Mouse (Mus musculus) neural tube, embryonic 11.5 days (tissue): Measurements from ENCODE around the gene Pphln1. TPM values are rescaled to one million over a fixed set of nuclear protein-coding genes. Genes with fewer than 3 reads are reported as not detected.

Experiments used
- ATAC-seq: fragments of 200-750 bp; cut with Nextera tagmentation; 2 replicates; pipeline ENCODE4 v1.8.0; 2017; ENCODE audit warnings: moderate number of reproducible peaks, mild to moderate bottlenecking, moderate TSS enrichment, moderate library complexity; ENCODE audit not compliant: insufficient read depth, low FRiP score, low TSS enrichment
- DNase-seq: peaks from one replicate; pipeline ENCODE4 v3.0.0-alpha.2; 2015; ENCODE audit warnings: low spot score
- H3K27ac ChIP-seq: fragments of 300-500 bp; sonication (generic); 2 replicates; pipeline ENCODE4 v1.5.1; 2014; ENCODE audit warnings: low read depth, mild to moderate bottlenecking, low read length
- H3K27me3 ChIP-seq: fragments of 300-500 bp; sonication (generic); 2 replicates; pipeline ENCODE4 v1.6.1; 2014; ENCODE audit warnings: mild to moderate bottlenecking, low read length, mixed read lengths; ENCODE audit not compliant: control insufficient read depth, insufficient read depth
- H3K36me3 ChIP-seq: fragments of 300-500 bp; sonication (generic); 2 replicates; pipeline ENCODE4 v1.6.1; 2014; ENCODE audit warnings: mild to moderate bottlenecking, low read length, moderate library complexity, mixed read lengths; ENCODE audit not compliant: control insufficient read depth, insufficient read depth
- H3K4me1 ChIP-seq: fragments of 300-500 bp; sonication (generic); 2 replicates; pipeline ENCODE4 v1.6.1; 2014; ENCODE audit warnings: low read length, mixed read lengths; ENCODE audit not compliant: control insufficient read depth, insufficient read depth
- H3K4me2 ChIP-seq: fragments of 300-500 bp; sonication (generic); 2 replicates; pipeline ENCODE4 v1.6.1; 2014; ENCODE audit warnings: low read depth, mild to moderate bottlenecking, moderate library complexity
- H3K4me3 ChIP-seq: fragments of 300-500 bp; sonication (generic); 2 replicates; pipeline ENCODE4 v1.5.1; 2014; ENCODE audit warnings: low read depth, low read length
- H3K9ac ChIP-seq: fragments of 300-500 bp; sonication (generic); 2 replicates; pipeline ENCODE4 v1.6.1; 2014; ENCODE audit warnings: mild to moderate bottlenecking, low read length
- H3K9me3 ChIP-seq: fragments of 300-500 bp; sonication (generic); 2 replicates; pipeline ENCODE4 v1.6.1; 2016; ENCODE audit warnings: low read length; ENCODE audit not compliant: control insufficient read depth
- WGBS: fragments of 180-500 bp; shearing (Covaris S2); extraction: QIAGEN DNeasy Blood & Tissue Kit; methylation state at CpG from one replicate; pipeline ENCODE4 v1.1.7; 2014; 5-methylcytosine and 5-hydroxymethylcytosine counted together
- polyA plus RNA-seq: library from polyadenylated mRNA; unstranded; fragments of >200 nt; fragmentation: Nextera tagmentation; extraction: Ambion mirVana; gene quantifications from 2 replicates; pipeline ENCODE4 v1.2.1, GENCODE M21; 2014

Gene Pphln1
- polyA plus RNA-seq, 1 experiment from 2014 or later: 56.7 TPM

GRCm38 (mm10) chr15:93494700-93495099 is 96.5 kb downstream of the Pphln1 start:
- Histone ChIP-seq H3K9ac (no peak overlapping the region), H3K4me3 (no peak overlapping the region), H3K4me2 (no peak overlapping the region), H3K27ac (no peak overlapping the region), H3K9me3 (no peaks in the 10 kb centered on the region), H3K27me3 (no peaks in the 10 kb centered on the region), H3K4me1 (no peaks in the 10 kb centered on the region), H3K36me3 (no peaks in the 10 kb centered on the region)
- ATAC-seq (no peak), DNase-seq (no peak)
- 86% methylated on average over 7 of the region's 7 CpGs for WGBS

DNA sequence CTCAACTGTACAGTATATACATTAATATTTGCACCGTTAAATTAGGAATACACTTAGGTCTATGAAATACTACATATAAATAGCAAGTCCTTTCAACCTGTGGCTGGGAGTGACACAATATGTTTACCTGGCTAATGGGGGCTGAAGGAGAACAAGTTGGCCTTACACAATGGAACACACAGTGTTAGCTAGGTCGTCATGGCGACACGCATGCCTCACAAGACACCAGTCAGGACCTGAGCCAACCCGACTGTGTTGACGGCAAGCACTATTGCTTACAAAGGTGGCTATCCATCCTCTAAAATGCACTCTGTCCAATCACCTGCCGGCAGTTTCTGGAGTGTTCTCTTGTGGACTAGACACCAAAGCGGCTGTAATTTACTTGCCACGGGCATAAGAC is 101.7 kb downstream of the Pphln1 start:
- Histone ChIP-seq H3K36me3 (peaks cover 10% of the 10 kb centered on the region), H3K9me3 (no peaks in the 10 kb centered on the region), H3K4me1 (no peaks in the 10 kb centered on the region), H3K4me2 (no peak overlapping the region), H3K4me3 (no peak overlapping the region), H3K27me3 (no peaks in the 10 kb centered on the region), H3K27ac (no peak overlapping the region), H3K9ac (no peak overlapping the region)
- WGBS: 82% methylated on average over 9 of the region's 9 CpGs
- ATAC-seq (no peak), DNase-seq (no peak)

- 93% methylated on average over 9 of the region's 9 CpGs for WGBS
- Histone ChIP-seq H3K4me3 (no peak overlapping the region), H3K36me3 (peaks cover 12% of the 10 kb centered on the region), H3K27ac (no peak overlapping the region), H3K4me2 (no peak overlapping the region), H3K4me1 (no peaks in the 10 kb centered on the region), H3K27me3 (no peaks in the 10 kb centered on the region), H3K9ac (no peak overlapping the region), H3K9me3 (no peaks in the 10 kb centered on the region)
- no peak for ATAC-seq
- DNase-seq: no peak
Measured at GRCm38 (mm10) chr15:93502703-93503102, 104.6 kb downstream of the Pphln1 start.

DNA sequence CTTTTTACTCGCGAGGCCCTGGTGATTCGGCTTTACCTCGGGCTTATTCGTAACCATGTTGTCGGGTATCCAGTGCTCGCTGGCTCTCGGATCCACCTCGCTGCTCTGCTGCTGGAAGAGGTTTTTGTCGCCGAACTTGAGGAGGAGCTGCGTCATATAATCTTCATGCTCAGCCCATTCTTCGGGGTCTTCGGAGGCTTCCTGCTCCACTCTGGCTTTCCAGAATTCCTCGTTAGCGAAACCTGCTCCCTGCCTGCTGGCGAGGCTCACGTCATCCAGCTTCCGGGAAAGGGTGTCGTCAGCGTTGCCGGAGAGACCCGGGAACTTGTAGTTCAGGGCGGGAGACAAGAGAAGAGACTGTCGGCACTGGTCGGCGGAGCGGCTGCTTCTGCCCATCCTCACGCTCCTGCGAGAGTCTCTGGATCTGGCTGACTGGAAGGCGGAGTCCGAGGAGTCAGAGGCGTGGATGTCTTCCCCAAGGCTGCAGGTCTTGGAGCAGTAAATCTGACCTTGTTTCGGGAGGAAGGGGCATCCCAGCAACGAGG is 105.1 kb downstream of the Pphln1 start:
- no peaks in the 10 kb centered on the region for H3K9me3 ChIP-seq
- no peak for ATAC-seq
- no peaks in the 10 kb centered on the region for H3K4me1 ChIP-seq
- DNase-seq: no peak
- no peak overlapping the region for H3K27ac ChIP-seq
- no peaks in the 10 kb centered on the region for H3K27me3 ChIP-seq
- no peak overlapping the region for H3K4me2 ChIP-seq
- H3K36me3 ChIP-seq: peaks cover 12% of the 10 kb centered on the region
- H3K4me3 ChIP-seq: no peak overlapping the region
- 94% methylated on average over 35 of the region's 35 CpGs for WGBS
- no peak overlapping the region for H3K9ac ChIP-seq

- Histone ChIP-seq H3K27ac (no peak overlapping the region), H3K4me1 (no peaks in the 10 kb centered on the region), H3K4me2 (no peak overlapping the region), H3K27me3 (no peaks in the 10 kb centered on the region), H3K4me3 (no peak overlapping the region), H3K9me3 (no peaks in the 10 kb centered on the region), H3K9ac (no peak overlapping the region), H3K36me3 (peaks cover 14% of the 10 kb centered on the region)
- DNase-seq: no peak
- ATAC-seq: no peak
- WGBS: 91% methylated on average over 17 of the region's 17 CpGs
Measured at GRCm38 (mm10) chr15:93504808-93505207, 106.7 kb downstream of the Pphln1 start.

GRCm38 (mm10) chr15:93510690-93511336 is 112.7 kb downstream of the Pphln1 start:
- DNase-seq: peak; percentile 50
- no peak overlapping the region for H3K4me3 ChIP-seq
- H3K27ac ChIP-seq: no peak overlapping the region
- no peak overlapping the region for H3K9ac ChIP-seq
- no peaks in the 10 kb centered on the region for H3K9me3 ChIP-seq
- H3K4me1 ChIP-seq: peaks cover 7% of the 10 kb centered on the region
- no peaks in the 10 kb centered on the region for H3K27me3 ChIP-seq
- 7% methylated on average over 12 of the region's 12 CpGs for WGBS
- H3K36me3 ChIP-seq: peaks cover 5% of the 10 kb centered on the region; the same call in 1 of the 2 replicates
- no peak for ATAC-seq
- no peak overlapping the region for H3K4me2 ChIP-seq

- 21% methylated on average over 9 of the region's 9 CpGs for WGBS
- Histone ChIP-seq H3K4me1 (peaks cover 9% of the 10 kb centered on the region), H3K36me3 (peaks cover 2% of the 10 kb centered on the region; the same call in 1 of the 2 replicates), H3K9ac (no peak overlapping the region), H3K4me3 (no peak overlapping the region), H3K4me2 (no peak overlapping the region), H3K9me3 (no peaks in the 10 kb centered on the region), H3K27ac (no peak overlapping the region), H3K27me3 (no peaks in the 10 kb centered on the region)
- ATAC-seq (no peak), DNase-seq (no peak)
Measured at GRCm38 (mm10) chr15:93512437-93512836, 114.3 kb downstream of the Pphln1 start.

DNA sequence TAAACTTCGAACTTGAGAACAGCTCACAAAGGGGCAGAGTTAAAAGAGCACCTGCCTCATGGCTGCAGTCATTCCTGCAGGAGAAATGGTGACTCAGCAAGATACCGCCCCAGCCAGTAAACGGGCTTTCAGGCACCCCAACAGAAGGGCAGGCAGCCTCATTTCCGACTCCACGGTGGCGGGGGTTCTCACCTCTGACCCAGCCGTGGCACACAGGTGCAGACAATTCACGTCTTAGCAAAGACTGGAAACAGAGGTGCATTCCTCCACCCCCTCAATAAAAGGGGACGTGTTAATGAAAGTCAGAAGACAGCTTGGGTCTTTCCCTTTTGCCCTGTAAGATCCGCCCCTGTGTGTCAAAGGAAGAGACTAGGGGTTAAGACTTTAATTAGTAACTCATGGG is 115.8 kb downstream of the Pphln1 start:
- Histone ChIP-seq H3K4me3 (no peak overlapping the region), H3K27me3 (no peaks in the 10 kb centered on the region)
- peak; percentile 42 for DNase-seq

DNA sequence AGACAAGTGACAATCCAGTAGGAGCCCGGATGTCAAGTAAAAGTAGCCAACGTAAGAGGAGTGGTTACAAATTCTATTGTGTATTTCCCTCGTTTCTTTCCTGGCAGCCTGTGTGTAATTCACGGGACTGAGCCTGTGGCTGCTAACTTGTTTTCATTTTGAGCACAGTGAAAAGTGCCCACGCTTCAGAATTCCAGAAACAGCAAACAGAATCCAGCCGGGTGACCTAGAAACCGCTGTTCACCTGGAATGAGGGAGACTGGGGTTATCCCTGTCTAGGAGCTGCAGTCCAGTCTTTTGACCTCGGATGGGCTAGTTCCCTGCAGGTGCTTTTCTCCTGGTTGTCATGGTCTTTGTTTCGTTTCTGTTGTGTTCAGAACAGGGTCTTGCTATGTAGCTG is 117.2 kb downstream of the Pphln1 start:
- Histone ChIP-seq H3K36me3 (no peaks in the 10 kb centered on the region), H3K9me3 (no peaks in the 10 kb centered on the region), H3K4me3 (no peak overlapping the region), H3K27ac (no peak overlapping the region), H3K4me2 (no peak overlapping the region), H3K27me3 (no peaks in the 10 kb centered on the region), H3K9ac (no peak overlapping the region), H3K4me1 (peaks cover 20% of the 10 kb centered on the region)
- 42% methylated on average over 9 of the region's 9 CpGs for WGBS
- ATAC-seq: no peak
- DNase-seq: no peak

More for the DNA sequence above, 115.8 kb downstream of the Pphln1 start:
- Histone ChIP-seq H3K9me3 (no peaks in the 10 kb centered on the region), H3K27ac (no peak overlapping the region), H3K9ac (no peak overlapping the region), H3K4me1 (peaks cover 13% of the 10 kb centered on the region), H3K4me2 (no peak overlapping the region), H3K36me3 (no peaks in the 10 kb centered on the region)
- under 1% methylated on average over 10 of the region's 10 CpGs for WGBS
- no peak for ATAC-seq
